Mouse (Mus musculus) forebrain, postnatal 0 days (tissue): ENCODE measurements around the gene Fgf2. TPM values are rescaled to one million over a fixed set of nuclear protein-coding genes. Genes with fewer than 3 reads are reported as not detected.

Experiments used
- ATAC-seq: fragments of 200-750 bp; cut with Nextera tagmentation; 2 replicates; pipeline ENCODE4 v1.8.0; 2017; ENCODE audit warnings: mild to moderate bottlenecking, moderate library complexity
- DNase-seq: peaks from one replicate; pipeline ENCODE4 v3.0.0-alpha.2; 2015
- H3K27ac ChIP-seq: fragments of 300-500 bp; sonication (generic); 2 replicates; pipeline ENCODE4 v1.5.1; 2014; ENCODE audit warnings: low read depth, mild to moderate bottlenecking, antibody characterized with exemption, low read length, moderate library complexity, mixed read lengths
- H3K27me3 ChIP-seq: fragments of 300-500 bp; sonication (generic); 2 replicates; pipeline ENCODE4 v1.6.1; 2014; ENCODE audit warnings: mild to moderate bottlenecking, low read length, mixed read lengths; ENCODE audit not compliant: insufficient read depth
- H3K36me3 ChIP-seq: fragments of 300-500 bp; sonication (generic); 2 replicates; pipeline ENCODE4 v1.6.1; 2014; ENCODE audit warnings: mild to moderate bottlenecking, moderate library complexity; ENCODE audit not compliant: insufficient read depth
- H3K4me1 ChIP-seq: fragments of 300-500 bp; sonication (generic); 2 replicates; pipeline ENCODE4 v1.6.1; 2014; ENCODE audit warnings: antibody characterized with exemption; ENCODE audit not compliant: insufficient read depth
- H3K4me2 ChIP-seq: fragments of 300-500 bp; sonication (generic); 2 replicates; pipeline ENCODE4 v1.6.1; 2014; ENCODE audit warnings: low read depth, mild to moderate bottlenecking, moderate library complexity
- H3K4me3 ChIP-seq: fragments of 300-500 bp; sonication (generic); 2 replicates; pipeline ENCODE4 v1.5.1; 2014; ENCODE audit warnings: low read depth, low read length, mixed read lengths
- H3K9ac ChIP-seq: fragments of 300-500 bp; sonication (generic); 2 replicates; pipeline ENCODE4 v1.6.1; 2014; ENCODE audit warnings: mild to moderate bottlenecking
- H3K9me3 ChIP-seq: fragments of 300-500 bp; sonication (generic); 2 replicates; pipeline ENCODE4 v1.6.1; 2016; ENCODE audit warnings: low read length
- CTCF ChIP-seq: sonication (generic); IDR thresholded peaks from 2 replicates; pipeline ENCODE4 v1.5.1; 2016; ENCODE audit warnings: antibody characterized with exemption, control low read depth, low read depth
- WGBS: fragments of 180-500 bp; shearing (Covaris S2); extraction: QIAGEN DNeasy Blood & Tissue Kit; methylation state at CpG from one replicate; pipeline ENCODE4 v1.1.7; 2014; 5-methylcytosine and 5-hydroxymethylcytosine counted together
- polyA plus RNA-seq: library from polyadenylated mRNA; unstranded; fragments of >200 nt; fragmentation: Nextera tagmentation; extraction: Ambion mirVana; gene quantifications from 2 replicates; pipeline ENCODE4 v1.2.1, GENCODE M21; 2015
- total RNA-seq: library from RNA; depleted of rRNA; stranded (reverse); fragments of >200 nt; gene quantifications from 2 replicates; pipeline ENCODE4 v1.2.3, GENCODE M21; 2014

Gene Fgf2
- total and polyA plus RNA-seq, 2 experiments from 2014 or later = 0.25 to 1.5 TPM

GRCm38 (mm10) chr3:37414413-37414960 lies 66.3 kb downstream of the Fgf2 start:
- TF ChIP-seq CTCF = peak; percentile 84
- Histone ChIP-seq H3K9me3 (no peaks in the 10 kb centered on the region), H3K9ac (no peak overlapping the region), H3K4me3 (no peak overlapping the region), H3K4me2 (no peak overlapping the region), H3K36me3 (no peaks in the 10 kb centered on the region), H3K27me3 (no peaks in the 10 kb centered on the region), H3K4me1 (no peaks in the 10 kb centered on the region), H3K27ac (no peak overlapping the region)
- peak; percentile 87 for DNase-seq
- ATAC-seq = peak; percentile 40
- 50% methylated on average over 14 of the region's 14 CpGs for WGBS

DNA sequence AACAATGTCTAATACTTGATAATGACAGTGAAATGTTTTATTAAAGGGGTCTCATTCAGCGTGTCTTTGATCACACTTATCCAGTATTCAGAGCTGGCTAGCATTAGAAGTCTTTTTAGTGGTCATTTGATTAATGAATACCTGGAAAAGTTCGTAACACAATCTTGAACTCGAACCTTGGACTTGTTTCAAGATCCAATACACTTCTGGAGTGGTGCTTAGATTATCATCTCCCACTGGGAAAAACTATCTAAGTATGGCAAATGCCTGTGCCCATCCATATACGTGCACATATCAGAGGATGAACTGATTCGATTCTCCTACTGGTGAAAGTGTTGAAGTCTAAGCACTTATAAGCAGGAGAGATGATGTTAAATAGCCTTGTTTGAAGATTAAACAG lies 70.2 kb downstream of the Fgf2 start:
- peak overlapping the region; percentile 80 for H3K4me2 ChIP-seq
- H3K9me3 ChIP-seq = no peaks in the 10 kb centered on the region
- 71% methylated on average over 5 of the region's 5 CpGs for WGBS
- ATAC-seq (no peak), DNase-seq (no peak)
- H3K9ac ChIP-seq = peak overlapping the region; percentile 84
- no peaks in the 10 kb centered on the region for H3K36me3 ChIP-seq
- H3K4me1 ChIP-seq = peaks cover 4% of the 10 kb centered on the region
- no peaks in the 10 kb centered on the region for H3K27me3 ChIP-seq
- H3K27ac ChIP-seq = peak overlapping the region; percentile 96; the same call in 1 of the 2 replicates
- H3K4me3 ChIP-seq = peak overlapping the region; percentile 96
- TF ChIP-seq CTCF = peak; percentile 20; the same call in 1 of the 2 replicates

DNA sequence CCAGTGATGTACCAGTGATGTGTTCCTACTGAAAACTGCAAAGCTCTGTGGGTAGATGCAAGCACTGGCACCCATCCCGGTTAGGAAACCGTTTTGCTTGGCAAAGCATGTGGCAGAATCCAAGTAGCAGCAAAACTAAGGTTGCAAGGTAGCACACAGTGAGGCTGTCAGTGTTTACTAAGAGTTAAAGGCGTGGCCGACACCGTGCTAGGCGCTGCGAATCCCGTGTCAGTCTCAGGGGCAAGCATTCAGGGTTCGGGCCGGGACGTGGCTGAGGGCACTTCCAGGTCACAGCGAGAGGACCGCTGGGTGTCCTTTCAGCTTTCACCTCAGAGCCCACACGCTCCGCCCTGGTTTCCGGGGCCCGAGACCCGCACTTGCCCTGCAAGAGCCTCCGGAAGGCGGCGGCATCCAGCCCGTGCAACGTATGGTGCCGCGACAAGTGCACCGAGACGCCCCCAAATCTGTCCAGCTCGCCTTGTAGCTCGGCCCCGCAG lies 70.9 kb downstream of the Fgf2 start:
- Histone ChIP-seq H3K4me1 (peaks cover 4% of the 10 kb centered on the region), H3K4me2 (peak overlapping the region; percentile 80), H3K9ac (peak overlapping the region; percentile 84), H3K9me3 (no peaks in the 10 kb centered on the region), H3K36me3 (no peaks in the 10 kb centered on the region), H3K4me3 (peak overlapping the region; percentile 96), H3K27ac (peak overlapping the region; percentile 96), H3K27me3 (no peaks in the 10 kb centered on the region)
- DNase-seq (peak; percentile 80), ATAC-seq (no peak)
- TF ChIP-seq CTCF = peak; percentile 56
- WGBS = under 1% methylated on average over 30 of the region's 30 CpGs

GRCm38 (mm10) chr3:37419458-37419991 lies 71.4 kb downstream of the Fgf2 start, which contains the start of gene Spata5:
Spata5 (plus strand) TSS chr3:37419896.
- peaks cover 4% of the 10 kb centered on the region for H3K4me1 ChIP-seq
- H3K9ac ChIP-seq = peak within 1 kb of the TSS; percentile 84
- no peaks in the 10 kb centered on the region for H3K27me3 ChIP-seq
- no peaks in the 10 kb centered on the region for H3K36me3 ChIP-seq
- TF ChIP-seq CTCF = no peak; the same call in 1 of the 2 replicates
- H3K27ac ChIP-seq = peak within 1 kb of the TSS; percentile 96
- 3% methylated on average over 50 of the region's 50 CpGs for WGBS
- peak; percentile 100 for DNase-seq
- ATAC-seq = peak; percentile 92
- peak within 1 kb of the TSS; percentile 80 for H3K4me2 ChIP-seq
- H3K9me3 ChIP-seq = no peaks in the 10 kb centered on the region
- H3K4me3 ChIP-seq = peak within 1 kb of the TSS; percentile 96

- TF ChIP-seq CTCF = 0 out of 2 replicates have a peak, but pooled peaks have one; percentile 4
- Histone ChIP-seq H3K9me3 (no peaks in the 10 kb centered on the region), H3K4me3 (peak within 1 kb of the TSS; percentile 96), H3K36me3 (no peaks in the 10 kb centered on the region), H3K9ac (peak within 1 kb of the TSS; percentile 84), H3K27me3 (no peaks in the 10 kb centered on the region), H3K4me1 (peaks cover 4% of the 10 kb centered on the region), H3K27ac (peak within 1 kb of the TSS; percentile 96), H3K4me2 (peak within 1 kb of the TSS; percentile 80)
- DNase-seq (peak; percentile 98), ATAC-seq (peak; percentile 87)
- under 1% methylated on average over 50 of the region's 50 CpGs for WGBS
Measured at GRCm38 (mm10) chr3:37420072-37420471, 71.9 kb downstream of the Fgf2 start, which contains the start of gene Nudt6. Nudt6 (minus strand) TSS chr3:37420211.

GRCm38 (mm10) chr3:37420641-37421040 lies 72.5 kb downstream of the Fgf2 start:
- 1% methylated on average over 24 of the region's 24 CpGs for WGBS
- peak overlapping the region; percentile 96 for H3K27ac ChIP-seq
- ATAC-seq (no peak), DNase-seq (no peak)
- H3K4me2 ChIP-seq = peak overlapping the region; percentile 58
- H3K27me3 ChIP-seq = no peaks in the 10 kb centered on the region
- peak overlapping the region; percentile 96 for H3K4me3 ChIP-seq
- H3K9ac ChIP-seq = peak overlapping the region; percentile 66
- H3K36me3 ChIP-seq = 0 out of 2 replicates have a peak, but pooled peaks cover 3% of the 10 kb centered on the region
- no peak for TF ChIP-seq CTCF
- peaks cover 4% of the 10 kb centered on the region for H3K4me1 ChIP-seq
- H3K9me3 ChIP-seq = no peaks in the 10 kb centered on the region

DNA sequence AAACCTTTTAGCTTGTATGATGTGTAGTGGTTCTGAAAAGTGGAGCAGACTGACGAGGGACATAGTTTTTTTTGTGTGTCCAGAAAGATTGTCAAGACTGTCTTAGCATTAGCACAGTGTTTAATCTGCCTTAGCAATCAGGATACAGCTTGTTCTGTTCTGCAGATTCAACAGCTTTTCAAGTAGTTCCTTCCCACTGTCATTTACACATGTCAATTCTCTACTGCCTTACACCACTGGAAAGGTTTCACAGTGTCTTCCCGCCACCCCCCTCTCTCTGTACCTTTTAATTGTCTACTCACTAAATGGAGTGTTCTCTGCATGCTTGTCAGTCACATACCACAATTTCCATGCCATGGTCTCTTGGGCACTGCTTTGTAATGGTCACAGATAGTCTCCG lies 73.0 kb downstream of the Fgf2 start:
- 13% methylated on average over 3 of the region's 3 CpGs for WGBS
- peak overlapping the region; percentile 58 for H3K4me2 ChIP-seq
- H3K27me3 ChIP-seq = no peaks in the 10 kb centered on the region
- H3K4me1 ChIP-seq = peaks cover 4% of the 10 kb centered on the region
- 0 out of 2 replicates have a peak, but pooled peaks cover 3% of the 10 kb centered on the region for H3K36me3 ChIP-seq
- H3K9me3 ChIP-seq = no peaks in the 10 kb centered on the region
- peak overlapping the region; percentile 66 for H3K9ac ChIP-seq
- peak overlapping the region; percentile 96 for H3K4me3 ChIP-seq
- no peak overlapping the region for H3K27ac ChIP-seq
- no peak for TF ChIP-seq CTCF
- DNase-seq = no peak
- ATAC-seq = no peak
